Mouse (Mus musculus): ENCODE measurements around the gene Ncoa7.
"Not testable (repeated sequence)": the region's sequence is repeated elsewhere in the genome, so short reads cannot be mapped to it uniquely, and the experiment has no call there.

Gene Ncoa7

DNA sequence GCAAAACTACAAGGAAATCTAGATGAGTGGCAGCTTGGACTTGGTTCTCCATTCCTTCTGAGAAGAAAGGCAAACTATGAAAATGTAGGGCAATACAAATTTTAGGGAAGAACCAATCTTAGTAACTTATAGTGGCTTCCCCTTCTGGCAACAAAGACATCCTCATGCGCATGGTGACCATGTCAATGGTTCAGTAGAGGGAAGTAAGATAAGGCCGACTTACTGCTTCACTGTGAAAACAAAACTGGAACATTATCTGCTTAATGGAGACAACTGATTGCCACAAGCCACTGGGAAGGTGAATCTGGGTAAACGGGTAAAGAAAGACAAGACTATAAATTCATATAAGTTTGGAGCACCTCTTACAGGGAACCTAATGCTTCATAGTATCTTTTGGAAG lies 128.3 kb downstream of the Ncoa7 start:
- DNase-seq (ENCODE audit: low read depth, low spot score) = no peak

DNA sequence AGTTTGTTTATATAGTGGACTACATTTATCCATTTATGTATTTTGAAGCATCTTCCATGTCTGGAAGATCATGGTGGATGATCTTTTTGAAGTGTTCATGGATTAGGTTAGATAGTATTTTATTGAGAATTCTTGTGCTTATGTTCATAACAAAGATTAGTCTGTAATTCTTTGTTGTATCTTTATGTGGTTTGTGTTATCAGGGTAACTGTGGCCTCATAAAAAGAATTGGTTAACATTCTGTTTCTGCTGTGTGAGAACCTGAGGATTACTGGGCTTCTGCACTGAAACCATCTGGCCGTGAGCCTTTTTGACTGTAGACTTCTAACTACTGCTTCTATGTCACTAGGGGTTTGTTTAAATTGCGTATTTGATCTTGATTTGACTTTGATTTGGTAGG lies 136.5 kb downstream of the Ncoa7 start:
- no peak for DNase-seq (ENCODE audit: low read depth, low spot score)

DNA sequence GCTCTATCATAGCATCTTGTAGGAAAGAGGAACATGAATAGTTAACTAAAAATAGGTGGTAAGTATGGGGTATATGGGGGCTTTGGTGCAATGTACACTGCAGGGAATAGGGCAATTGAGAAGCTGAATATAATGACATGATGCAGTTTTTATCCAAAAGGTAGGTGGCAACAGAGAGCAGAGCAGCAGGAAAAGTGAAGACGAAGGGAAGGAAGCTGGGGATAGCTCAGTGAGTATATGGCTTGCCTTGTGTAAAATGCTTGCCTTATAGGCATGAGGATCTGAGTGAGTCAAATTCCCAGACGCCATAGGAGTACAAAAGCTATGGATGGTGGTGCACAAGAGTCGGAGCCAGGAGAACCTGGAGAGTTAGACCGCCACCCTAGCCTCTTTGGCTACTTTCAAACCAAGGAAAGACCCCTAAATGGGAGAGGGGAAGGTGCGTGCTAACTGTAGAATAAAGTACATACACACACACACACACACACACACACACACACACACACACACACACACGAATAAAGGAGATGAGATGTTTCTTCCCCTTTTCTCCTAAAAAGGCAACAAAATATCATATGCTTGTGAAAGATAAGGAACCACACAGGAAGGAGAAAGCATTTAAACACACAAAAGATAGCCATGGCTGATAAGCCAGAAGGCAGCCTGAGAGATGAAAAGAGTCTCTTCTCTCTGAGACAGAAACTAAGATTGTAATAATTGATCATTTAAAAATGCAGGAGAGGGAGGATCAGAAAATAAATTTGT lies 142.4 kb downstream of the Ncoa7 start:
- DNase-seq (ENCODE audit: low read depth, low spot score) = peak; percentile 40

DNA sequence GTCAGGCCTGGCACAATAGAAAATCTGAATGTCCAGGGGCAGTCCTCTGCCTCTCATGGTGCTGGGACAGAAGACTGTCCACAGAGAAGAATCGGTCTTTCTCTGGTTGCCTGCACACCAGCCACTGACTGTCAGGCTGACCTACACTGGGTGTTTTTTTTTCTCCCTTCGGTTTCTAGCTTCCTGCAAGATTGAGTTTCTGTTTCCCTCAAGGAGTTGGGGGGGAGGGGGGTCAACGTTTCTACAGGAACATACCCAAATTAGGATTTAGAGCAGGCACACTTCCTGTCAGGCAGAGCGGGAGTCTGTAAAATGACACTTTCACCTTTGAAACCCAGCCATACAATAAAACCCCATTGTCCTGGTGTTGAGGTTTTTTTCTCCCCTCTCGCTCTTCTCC lies 147.5 kb downstream of the Ncoa7 start:
- DNase-seq (ENCODE audit: low read depth, low spot score) = no peak

DNA sequence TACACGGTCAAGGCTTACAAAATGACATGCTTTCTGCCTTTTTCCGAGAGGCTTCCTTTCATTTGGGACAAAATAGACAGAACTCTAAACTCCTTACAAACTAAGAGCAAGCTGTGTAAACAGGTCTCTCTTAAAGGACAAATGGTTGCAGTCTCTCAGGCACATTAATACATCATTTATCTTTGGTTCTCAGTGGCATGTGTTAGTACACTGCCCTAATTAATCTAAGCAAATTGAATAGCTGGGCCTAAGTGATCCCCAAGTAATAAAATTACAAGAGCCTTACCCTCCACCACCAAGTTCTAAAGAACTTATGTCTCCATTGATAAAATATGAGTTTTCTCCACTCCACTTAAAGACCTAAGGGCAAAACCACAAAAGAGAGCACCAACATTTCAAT lies 155.4 kb downstream of the Ncoa7 start:
- DNase-seq (ENCODE audit: low read depth, low spot score) = no peak

DNA sequence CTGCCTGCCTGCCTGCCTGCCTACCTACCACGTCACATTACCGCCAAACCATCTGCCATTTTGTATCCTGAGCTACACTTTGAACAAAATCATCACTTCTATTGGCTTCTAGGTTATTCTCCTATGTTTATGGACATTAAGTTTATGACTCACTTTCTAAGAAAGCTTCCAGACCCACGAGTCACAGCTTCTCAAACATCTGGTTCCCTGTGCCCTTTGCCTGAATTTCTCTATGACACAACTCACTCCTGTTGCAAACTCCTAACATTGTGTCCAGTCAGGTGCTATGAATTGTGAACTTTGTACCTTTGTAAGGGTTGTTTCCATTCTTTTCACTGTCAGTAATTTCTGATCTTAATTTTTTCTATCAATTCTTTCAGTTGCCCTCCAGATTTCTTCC lies 164.9 kb downstream of the Ncoa7 start:
- DNase-seq (ENCODE audit: low read depth, low spot score) = no peak

DNA sequence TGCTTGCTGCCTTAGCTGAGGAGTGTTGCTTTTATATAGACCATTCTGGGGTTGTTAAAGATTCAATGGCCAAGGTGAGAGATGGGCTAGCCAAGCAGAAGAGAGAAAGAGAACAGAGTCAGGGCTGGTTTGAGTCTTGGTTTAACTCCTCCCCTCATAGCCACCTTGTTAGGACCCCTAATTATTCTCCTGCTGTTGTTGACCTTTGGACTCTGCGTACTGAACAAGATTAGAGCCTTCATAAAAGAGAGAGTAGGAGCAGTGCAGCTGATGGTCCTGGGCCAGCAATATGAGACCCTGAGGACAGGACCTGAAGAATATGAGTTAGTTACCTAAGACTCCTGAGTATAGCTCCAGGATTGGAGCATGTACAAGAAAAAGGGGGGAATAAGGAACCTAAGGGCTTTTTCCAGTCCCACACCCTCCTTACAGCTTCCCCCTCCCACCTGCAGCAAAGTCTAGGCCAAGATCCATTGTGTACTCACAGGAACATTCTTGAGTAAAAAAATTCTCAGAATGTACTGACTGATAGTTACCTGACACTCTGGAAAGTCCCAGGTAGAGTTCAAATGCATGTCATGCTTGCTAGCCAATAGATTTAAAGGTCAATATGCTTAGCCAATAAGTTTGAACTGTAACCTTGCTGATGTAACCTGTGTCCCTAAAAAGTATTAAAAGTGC lies 166.5 kb downstream of the Ncoa7 start:
- DNase-seq (ENCODE audit: low read depth, low spot score) = not testable (repeated sequence)

DNA sequence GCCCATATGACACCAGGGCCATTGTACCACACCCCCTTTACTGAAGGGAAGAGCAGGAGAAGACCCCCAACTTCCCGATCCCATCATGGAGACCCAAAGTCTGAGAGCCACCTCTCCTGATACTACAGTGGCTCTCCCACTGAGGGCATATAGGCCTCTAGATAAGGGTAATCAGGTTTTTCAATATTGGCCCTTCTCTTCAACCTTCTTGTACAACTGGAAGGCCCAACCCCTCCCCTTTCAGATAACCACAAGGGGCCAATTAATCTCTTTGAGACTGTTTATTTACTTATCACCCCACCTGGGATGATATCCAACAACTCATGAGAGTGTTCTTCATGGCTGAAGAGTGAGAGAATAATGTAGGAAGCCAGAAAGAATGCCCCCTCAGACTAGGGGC lies 170.4 kb downstream of the Ncoa7 start:
- DNase-seq (ENCODE audit: low read depth, low spot score) = no peak

DNA sequence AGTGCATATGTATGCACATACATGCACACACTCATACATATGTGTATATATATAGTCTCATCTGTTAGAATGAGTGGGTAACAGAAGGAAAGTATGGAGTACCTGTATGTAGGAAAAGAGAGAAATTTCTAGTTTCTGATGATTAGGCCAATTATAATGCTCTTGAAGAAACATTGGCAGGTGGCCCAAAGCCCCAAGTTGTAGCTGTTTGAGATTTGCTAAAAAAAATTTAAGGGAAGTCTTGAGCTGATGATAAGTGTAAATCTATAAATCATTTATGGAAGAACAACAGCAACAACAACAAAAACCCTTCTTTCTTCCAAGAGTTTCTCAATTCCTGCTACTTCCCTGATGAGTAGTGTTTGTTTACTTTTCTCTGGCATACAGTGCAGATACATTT lies 173.1 kb downstream of the Ncoa7 start:
- DNase-seq (ENCODE audit: low read depth, low spot score) = no peak

DNA sequence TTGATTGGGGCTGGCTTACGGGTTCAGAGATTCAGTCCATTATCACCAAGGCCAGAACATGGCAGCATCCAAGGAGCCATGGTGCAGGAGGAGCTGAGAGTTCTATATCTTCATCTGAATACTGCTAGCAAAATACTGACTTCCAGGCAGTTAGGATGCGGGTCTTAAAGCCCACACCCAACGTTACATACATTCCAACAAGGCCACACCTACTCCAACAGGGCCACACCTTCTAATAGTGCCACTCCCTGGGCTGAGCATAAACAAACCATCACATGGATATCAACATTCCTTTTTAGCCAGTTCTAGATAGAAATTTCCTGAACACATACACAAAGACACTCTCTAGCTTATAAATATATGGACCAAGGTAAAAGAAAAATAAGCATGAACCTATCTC lies 173.6 kb downstream of the Ncoa7 start, which contains the start of gene Hint3:
Gene Hint3 (minus strand): TSS at position 120 of the 400 bp plus-strand sequence.
- DNase-seq (ENCODE audit: low read depth, low spot score) = no peak

DNA sequence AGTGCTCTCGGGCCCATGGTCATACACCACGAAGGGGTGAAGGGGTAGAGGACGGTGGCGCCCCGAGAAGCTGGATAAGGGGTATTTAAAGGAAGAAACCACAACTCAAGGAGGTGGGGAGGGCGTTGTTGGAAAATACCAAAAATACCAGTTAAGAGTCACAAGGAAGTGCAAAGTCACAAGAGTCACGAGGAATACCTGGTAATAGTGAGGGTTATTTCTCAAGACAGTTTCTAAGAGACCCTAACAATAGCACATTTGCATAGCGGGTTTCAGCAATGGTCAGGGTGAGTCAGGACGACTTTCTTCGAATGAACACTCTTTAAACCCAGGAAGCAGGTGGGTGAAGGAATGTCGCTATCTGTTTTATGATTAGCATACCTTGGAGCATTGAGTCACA lies 174.7 kb downstream of the Ncoa7 start:
- not testable (repeated sequence) for DNase-seq (ENCODE audit: low read depth, low spot score)

DNA sequence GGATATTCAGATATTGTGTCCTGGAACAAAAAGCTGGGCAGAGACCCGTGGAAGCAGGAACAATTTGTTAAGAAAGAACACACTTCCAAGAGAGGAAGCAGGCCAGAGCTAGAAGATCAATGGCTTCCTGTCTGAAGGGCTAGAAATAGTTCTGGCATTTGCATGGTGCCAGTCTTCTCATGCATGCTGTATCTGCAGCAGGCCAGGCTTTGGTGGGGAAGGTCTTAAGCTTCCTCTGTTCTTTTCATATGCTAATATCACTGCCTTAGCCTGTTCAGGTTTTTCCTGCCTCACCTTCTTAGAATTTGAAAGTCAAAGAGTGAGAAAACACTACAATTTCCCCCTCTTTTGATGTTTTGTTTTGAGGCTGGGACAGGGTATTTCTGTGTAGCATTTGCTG lies 175.6 kb downstream of the Ncoa7 start:
- no peak for DNase-seq (ENCODE audit: low read depth, low spot score)

DNA sequence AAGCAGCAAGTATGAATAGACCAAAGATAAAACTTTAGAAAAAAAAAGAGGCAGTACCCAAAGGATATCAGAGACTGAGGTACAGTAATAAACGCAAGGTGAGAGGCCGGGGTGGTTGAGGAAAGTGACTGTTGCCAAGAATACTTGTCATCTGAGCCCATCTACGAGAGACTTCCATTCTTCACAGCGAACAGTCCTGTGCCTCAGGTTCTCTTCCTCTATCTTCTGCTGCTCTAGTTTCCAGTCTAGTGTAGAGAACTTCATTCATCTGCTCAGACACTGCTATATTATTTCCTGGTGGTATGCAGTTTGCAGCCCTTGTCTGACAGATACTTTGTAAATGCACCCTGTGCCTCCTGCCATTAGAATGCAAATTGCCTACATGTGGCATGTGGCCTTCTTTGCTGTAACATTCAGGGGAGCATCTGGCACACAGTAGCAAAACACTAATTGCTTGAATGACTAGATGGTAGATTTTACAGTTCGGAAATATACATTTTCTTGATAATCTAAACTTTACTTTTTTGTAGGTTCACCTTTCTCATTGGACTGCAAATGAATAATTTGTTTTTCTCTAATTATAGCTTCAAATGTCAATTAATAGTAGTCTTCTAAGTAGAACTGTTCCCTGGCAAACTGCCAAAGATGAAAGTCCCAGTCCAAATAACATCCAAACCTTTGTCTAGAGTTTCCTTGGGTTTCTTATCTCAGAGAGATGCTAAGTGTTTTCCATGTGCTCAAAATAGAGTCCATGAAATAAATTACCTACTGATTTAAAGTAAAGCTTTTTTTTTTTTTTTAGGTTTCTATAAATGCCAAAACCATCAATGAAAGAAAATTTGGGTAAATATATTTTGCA lies 178.7 kb downstream of the Ncoa7 start:
- no peak for DNase-seq (ENCODE audit: low read depth, low spot score)

DNA sequence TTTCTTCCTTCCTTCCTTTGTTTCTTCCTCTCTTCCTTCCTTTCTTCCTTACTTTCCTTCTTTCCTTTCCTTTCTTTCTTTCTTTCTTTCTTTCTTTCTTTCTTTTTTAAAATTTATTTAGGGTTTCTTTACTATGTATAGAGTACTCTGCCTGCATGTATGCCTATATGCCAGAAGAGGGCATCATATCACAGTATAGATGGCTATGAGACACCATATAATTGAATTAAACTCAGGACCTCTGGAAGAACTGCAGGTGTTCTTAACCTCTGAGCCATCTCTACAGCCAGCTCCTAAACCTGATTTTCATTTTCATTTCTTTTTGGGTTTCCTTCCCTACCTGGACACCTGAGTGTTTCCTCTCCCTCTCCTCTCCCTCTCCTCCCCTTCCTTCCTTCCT lies 180.2 kb downstream of the Ncoa7 start:
- DNase-seq (ENCODE audit: low read depth, low spot score) = peak; percentile 32

DNA sequence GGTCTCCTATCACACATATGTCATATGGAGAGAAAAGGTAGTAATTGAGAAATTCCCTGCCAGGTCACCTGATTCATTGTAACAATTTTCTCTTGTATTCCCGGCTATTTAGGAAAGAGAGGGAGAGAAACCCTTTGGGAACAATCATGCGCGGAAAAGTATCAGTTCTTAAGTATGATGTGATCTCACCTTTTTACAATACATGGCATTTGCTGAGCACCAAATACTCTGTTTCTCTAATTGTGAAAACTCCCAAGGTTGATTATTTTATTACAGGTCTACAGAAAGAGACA lies 184.3 kb downstream of the Ncoa7 start:
- no peak for DNase-seq (ENCODE audit: low read depth, low spot score)

DNA sequence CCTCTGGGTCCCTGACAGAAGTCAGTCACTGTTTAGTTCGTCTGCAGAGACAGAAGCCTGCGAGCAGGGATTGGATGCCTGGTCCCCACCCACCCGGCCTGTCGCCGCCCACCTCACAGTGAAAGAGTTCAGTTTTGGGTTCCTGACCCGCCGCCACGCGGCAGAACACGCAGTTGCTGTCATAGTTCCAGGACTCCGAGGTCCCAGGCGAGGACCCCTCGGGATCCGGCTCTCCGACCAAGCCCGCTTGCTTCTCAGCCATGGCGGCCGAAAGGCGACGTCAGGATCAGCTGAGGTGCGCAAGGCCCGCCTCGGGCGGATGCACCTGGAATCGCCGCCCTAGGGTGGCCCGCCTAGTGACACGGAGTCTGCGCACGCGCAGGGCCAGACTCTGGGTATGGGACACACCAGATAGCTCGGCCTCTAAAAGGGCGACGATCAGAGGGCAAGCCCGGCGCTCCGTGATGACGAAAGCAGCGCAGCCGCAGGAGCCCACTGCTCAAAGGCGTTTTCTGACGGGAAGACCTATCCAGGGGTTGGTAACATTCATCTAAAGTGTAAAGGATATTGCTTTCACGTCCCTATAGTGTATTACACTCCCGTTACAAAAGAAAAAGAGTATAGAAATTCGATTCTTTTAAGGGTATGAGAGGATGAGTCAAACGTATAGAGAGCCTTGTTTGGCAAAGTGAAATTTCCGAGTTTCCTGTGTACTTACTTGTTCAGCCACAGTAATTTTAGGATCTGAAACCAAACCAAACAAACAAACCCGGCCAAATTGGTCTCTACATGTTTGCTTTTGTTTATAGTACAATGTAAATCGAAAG lies 184.8 kb downstream of the Ncoa7 start:
- DNase-seq (ENCODE audit: low read depth, low spot score) = peak; percentile 99

DNA sequence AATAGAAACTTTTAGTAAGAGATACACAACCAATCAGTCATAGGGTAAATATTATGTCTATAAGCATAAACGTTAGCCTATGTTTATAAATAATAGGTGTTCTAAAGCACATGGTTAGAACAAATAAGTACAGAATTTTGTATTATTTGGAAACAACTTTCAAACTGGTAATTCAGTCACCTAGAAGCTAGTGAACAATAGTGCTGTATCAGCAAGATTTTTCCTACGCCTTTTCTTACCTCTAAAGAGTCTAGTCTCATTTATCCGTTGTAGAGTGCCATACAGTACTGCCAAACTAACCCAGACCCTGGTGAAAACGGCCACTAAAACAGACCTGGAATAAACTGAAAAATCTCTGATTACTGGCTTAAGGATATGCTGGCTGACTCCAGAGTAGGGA lies 190.1 kb downstream of the Ncoa7 start:
- no peak for DNase-seq (ENCODE audit: low read depth, low spot score)

DNA sequence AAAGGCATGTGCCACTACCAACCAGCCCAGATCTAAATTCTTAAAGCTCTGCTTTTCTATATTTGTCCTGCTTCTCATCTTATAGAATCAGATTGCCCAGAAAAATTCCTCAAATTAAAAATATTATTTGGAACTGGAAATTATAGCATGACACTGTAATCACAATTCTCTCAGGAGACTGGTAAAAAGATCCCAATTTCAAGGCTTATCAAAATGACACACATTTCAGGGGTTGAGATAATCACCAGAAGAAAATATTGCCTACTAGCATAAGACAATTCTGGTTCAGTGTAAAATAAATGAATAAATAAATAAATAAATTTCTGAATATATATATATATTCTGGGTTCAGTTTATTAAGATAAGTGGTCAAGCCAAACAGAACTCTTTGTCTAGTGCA lies 193.5 kb downstream of the Ncoa7 start:
- DNase-seq (ENCODE audit: low read depth, low spot score) = no peak

DNA sequence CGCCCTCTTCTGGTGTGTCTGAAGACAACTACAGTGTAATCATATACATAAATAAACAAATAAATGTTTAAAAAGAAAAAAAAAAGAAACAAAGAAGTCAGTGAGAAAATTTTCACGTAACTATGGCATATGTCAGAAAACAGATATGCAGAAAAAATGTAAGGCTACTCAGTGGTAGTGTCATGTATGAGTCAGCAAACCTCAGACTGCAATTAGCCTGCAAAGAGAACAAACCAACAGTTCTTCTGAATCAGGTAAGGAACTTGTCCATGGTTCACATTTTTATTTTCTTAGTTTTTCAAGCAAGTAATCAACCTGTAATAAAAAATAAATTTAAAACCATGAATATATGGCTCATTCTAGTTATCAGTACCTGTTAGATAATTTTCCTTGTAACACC lies 195.0 kb downstream of the Ncoa7 start:
- DNase-seq (ENCODE audit: low read depth, low spot score) = no peak

DNA sequence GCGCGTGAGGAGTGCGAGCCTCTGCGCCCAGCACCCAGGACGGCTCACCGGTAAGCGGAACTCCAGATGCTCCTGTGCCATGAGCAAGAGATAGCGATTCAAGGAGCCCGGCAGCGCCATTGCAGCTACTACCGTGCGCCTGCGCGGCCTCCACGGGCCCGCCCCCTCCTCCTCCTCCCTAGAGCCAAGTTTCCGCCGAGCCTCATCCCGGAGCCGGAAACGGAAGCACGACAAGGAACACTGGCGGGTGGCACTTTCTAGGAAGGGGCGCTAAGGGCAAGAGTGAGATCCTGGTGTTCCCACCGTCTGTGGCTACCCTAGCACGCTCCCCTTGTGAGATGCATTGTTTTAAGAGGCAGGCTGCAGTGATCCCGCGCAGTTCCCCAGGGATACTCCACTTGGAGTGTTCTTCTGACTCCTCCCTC lies 202.6 kb downstream of the Ncoa7 start, which contains the start of gene Trmt11:
Gene Trmt11 (minus strand): TSS at position 208 of the 425 bp plus-strand sequence.
- peak; percentile 95 for DNase-seq (ENCODE audit: low read depth, low spot score)

DNA sequence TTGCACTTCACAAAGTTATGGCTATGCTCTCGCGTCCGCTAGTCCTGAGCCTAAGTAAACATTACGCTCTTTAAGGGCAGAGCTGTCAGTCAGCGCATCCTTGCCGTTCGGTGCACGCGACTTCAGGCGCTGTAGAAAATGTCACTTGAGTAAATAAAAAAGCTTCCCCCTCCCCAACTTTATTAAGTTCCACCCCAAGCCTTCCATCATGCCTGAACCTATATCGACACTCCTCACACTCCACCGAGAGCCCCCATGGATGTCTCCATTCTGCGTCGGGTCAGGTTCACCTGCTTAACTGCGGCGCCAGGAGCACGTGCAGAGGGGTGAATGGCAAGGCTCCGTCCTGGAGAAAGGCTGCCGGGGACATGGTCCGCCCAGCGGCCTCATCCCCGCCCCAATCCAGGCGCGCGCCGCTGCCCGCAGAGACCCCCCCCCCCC lies 203.0 kb downstream of the Ncoa7 start:
- no peak for DNase-seq (ENCODE audit: low read depth, low spot score)
